Mouse (Mus musculus) frontal cortex, postnatal 25 days (tissue): ENCODE results near the gene Emilin3.
"Not testable (repeated sequence)": the region's sequence is repeated elsewhere in the genome, so short reads cannot be mapped to it uniquely, and the experiment has no call there.

ENCODE experiments used
- DNase-seq, 2 experiments: peaks; one replicate each; pipeline ENCODE4 v3.0.0; 2022; ENCODE audit warnings: low spot score in 2 of 2

Gene Emilin3

DNA sequence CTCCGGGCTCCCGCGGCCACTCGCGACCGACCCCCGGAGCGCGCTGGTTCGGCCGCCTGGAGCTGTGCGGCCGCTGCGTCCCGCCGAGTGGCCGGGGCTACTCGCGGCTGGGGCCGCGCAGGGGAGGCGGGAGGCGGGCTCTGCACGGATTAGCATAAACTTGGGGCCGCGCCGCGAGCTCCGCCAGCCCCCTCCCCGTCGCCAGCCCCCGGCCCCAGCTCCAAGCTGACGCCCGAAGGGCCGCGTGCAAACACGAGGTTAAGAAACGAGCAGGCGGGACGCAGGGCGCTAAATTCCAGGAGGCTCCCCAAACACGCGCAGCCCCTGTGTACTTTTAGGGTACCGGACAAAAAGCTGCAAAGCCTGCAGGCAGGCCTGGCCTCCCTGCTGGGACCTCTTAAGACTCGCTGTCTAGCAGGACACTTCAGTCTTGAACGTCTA, at the start of gene Emilin3:
TSS of gene Emilin3 (minus strand) at position 98 of the 441 bp plus-strand sequence.
- no peak for DNase-seq

DNA sequence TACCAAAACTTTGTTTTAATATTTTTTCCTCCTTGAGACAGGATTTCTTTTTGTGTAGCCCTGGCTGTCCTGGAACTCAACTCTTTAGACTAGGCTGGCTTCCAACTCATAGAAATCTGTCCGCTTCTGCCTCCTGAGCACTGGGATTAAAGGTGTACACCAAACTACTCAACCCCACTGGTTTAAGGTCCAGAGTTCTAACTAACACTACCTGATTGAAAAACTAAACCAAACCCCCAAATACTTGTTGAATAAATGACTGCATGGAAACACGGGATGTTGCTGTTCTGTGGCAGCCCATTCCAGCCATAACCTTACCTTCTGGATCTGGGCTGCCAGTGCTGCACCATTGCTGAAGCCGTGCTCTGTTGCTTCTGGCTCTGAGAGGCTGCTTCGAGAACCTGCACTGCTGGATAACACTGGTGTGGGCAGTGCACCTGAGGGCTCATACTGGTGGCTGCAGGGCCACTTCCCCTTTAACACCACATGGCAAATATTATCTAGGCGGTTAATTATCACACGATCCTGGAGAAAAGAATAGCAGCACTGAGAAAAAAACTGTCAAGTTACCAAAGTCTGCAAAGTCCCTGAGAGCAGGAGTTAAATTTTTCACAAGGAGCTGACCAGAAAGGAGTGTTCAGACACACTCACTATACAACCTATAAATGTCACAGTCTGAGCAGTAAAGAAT, 49.0 kb upstream of the Emilin3 start:
- DNase-seq = no peak

DNA sequence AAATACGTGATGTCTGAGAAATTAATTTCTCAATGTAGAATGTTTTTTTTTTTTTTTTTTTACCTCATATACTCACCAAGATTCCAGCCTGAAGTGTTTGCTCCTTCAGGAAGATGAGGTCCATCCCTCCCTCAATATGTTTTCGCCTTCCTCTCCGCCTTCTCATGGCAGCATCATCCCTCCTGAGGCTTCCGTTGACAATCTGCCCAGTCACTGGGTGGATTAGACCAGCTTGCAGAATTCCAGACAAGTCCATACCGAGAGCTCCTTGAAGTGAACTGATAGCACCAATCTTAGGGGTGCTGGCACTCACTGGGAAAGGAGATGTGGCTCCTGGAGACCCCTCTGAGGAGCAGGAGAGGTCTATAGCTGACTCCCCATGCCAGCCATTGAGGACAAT, 47.8 kb upstream of the Emilin3 start:
- DNase-seq = no peak

DNA sequence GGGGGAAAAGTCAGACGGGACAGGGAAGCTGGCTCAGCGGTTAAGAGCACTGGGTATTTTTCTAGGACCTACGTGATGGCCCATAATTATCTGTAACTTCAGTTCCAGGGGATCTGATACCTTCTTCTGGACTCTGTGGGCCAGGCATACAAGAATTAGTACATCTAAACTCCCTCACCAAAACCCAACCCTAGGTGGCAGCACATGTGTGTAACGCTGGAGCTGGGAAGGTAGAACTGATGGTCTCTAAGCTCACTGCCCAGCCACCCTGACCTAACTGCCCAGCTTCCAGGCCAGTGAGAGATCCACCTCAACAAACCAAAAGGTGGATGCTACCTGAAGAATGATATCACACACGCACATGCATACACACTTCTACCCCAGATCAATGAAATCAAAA, 46.6 kb upstream of the Emilin3 start:
- DNase-seq = no peak

DNA sequence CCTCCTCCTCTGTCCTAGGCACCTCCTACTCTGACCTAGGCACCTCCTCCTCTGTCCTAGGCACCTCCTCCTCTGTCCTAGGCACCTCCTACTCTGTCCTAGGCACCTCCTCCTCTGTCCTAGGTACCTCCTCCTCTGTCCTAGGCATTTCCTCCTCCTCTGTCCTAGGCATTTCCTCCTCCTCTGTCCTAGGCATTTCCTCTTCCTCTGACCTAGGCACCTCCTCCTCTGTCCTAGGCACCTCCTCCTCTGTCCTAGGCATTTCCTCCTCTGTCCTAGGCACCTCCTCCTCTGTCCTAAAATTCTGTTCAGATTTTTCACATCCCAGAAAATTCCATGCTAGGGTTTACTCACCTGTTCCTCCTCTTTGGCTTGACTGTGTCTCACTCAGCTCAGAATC, 45.7 kb upstream of the Emilin3 start:
- DNase-seq = not testable (repeated sequence)

DNA sequence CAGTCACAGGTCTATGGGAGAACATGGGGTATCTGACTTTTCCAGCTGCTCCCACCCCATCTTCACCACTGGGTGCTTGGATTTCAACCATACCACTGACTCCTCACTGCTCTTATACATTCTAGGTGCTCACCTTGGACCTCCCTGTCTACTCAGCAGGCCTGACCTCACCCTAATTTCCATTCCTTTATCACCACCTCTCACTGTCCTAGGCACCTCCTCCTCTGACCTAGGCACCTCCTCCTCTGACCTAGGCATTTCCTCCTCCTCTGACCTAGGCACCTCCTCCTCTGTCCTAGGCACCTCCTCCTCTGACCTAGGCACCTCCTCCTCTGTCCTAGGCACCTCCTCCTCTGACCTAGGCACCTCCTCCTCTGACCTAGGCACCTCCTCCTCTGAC, 45.2 kb upstream of the Emilin3 start:
- not testable (repeated sequence) for DNase-seq

DNA sequence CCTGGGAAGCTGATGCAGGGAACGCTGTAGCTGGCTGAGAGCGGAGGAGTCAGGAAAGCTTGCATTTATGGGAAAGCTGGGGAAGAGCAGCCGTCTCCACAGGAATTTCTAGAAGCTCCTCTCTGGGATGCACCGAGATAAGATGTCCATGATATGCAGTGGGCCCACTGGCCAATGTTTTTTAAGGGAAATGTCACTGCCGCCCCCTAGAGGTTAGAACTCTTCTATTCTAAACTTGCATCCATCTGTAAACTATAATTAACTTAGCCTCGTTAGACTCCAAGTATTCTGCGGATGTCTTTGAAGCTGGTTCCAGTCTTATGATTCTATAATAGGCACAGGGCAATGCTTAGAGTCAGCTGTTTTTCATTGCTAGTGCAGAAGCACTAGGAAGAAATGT, 43.2 kb upstream of the Emilin3 start:
- DNase-seq = peak in 1 of 2 experiments; percentile 45

DNA sequence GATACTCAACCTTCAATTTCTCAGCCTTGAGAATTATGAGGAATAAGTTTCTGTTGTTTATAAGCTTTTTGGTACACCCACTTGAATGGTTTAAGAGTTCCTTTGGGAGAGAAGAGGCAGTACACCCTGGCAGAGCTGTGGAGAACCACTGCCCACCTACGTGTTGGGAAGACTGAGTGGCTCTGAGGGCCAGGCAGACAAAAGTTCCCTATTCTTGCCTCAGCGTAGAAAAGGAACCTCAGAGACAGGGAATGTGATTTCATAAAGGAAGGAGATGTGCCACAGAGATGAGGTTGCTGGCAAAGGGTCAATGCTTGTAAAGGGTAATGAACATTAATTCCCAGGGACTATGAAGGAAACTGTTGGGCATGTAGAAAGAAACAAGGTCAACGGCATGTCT, 42.4 kb upstream of the Emilin3 start:
- DNase-seq = no peak

DNA sequence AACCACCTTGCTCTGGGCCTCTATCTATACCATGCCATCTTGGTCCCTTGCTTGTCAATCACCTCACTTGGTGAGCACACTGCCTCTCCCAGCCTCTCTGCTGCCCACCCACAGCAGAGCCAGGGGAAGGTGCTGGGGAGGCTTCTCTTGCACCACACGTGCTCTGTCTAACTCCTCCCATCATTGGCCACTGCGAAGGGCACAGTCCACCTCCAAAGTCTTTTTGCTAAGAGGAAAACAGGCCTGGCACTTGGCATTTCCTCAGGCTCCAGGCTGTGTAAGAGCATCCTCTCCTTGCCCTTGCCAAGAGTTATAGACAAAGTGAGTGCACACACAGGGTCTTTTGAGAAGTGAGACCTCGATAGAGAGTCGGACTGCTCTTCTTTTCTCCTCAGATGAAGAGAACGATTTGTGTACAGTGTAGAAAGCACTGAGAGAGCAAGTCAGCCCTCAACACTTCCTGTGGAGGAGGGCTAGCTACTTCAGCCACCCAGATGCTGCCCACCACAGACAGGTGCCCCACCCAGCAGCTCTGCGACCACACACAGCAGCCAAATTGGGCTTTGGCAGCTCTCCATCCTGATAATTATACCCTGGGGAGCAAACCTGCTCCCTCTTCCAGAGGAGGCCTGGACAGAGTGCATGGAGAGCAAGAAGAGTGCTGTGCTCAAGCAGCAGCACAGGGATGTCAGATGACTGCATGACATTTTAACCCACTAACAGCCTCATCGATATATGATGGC, 41.2 kb upstream of the Emilin3 start:
- DNase-seq = no peak

DNA sequence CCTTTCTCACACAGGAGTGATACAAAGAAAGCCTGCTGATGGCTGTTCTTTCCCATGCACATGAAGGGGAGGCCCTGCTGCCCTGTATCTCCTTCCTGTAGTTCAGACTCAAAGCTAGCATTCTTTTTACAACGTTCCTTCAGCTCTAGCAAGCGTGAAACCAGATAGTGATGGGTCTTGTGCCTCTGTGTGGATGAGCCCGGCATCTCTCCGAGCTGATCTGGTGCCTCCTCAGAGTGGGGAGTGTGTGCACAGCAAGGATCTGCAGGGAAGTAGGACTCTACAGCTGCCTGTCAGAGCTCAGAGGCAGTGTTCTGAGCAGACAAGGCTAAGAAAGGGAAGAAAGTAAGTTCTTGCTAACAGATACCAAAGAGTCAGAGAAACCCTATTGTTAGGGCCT, 39.5 kb upstream of the Emilin3 start:
- no peak for DNase-seq

DNA sequence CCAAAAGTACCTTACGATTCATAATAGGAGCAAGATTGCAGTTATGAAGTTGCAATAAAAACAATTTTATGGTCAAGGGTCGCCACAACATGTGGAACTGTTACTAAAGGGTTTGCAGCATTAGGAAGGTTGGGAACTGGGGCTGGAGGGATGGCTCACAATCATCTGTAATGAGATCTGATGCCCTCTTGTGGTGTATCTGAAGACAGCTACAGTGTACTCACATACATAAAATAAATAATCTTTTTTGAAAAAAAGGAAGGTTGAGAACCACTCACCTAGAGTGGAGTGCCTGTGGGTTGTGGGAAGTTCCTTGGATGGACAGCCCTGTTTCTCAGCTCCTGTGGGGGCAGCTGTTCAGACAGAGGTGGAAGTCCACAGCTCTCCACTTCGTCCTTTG, 30.3 kb upstream of the Emilin3 start:
- no peak for DNase-seq

DNA sequence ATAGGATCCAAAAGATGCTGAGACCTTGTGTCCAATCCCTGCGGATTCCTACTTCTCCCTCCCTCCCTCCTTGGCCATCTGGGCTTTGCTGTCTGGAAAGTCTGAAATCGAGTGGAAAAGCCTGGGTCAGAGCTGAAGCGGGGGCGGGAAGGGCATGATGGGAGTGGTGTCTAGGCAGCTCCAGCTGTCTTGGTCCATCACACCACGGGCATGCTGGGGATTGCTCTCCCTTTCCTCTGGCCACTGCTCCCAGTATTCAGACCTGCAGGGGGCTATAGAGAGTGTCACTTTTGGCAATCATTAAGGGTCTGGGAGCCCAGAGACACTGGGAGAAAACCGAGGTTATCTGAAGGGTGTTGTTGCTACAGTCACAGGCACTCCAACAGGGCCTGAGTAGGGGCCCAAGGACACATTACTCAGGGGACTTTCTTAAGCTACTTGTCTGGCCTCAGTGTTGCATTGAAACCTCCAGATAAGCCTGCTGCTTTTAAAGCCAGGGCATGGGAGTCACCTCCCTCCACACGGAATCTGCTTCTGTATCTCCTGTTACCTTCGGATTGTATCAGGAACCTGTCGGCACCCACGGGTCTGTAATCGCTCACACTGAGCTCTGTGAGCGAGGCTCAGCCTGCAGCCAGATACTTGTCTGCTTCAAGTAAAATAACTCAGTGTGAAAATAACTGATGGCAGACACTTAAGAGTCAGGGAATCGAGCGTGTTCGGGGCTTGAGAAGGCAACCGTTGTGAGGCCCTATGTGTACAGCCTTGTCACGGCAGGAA, 29.0 kb upstream of the Emilin3 start:
- no peak for DNase-seq

DNA sequence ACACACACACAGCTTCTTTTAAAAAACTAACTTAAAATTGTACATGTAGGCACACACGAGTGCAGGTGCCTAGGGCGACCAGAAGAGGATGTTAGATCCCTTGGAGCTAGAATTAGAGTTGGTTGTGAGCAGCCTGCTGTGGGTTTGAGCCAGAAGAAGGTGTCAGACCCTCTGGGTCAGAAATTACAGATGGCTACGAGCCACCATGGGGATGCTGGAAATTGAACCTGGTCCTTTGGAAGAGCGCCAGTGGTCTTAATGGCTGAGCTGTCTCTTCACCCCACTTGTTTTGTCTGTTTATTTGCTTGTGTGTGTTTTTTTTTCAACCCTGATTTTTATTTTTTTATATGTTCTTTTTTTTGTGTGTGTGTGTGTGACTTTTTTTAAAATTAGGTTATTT, 22.3 kb upstream of the Emilin3 start:
- DNase-seq = no peak

DNA sequence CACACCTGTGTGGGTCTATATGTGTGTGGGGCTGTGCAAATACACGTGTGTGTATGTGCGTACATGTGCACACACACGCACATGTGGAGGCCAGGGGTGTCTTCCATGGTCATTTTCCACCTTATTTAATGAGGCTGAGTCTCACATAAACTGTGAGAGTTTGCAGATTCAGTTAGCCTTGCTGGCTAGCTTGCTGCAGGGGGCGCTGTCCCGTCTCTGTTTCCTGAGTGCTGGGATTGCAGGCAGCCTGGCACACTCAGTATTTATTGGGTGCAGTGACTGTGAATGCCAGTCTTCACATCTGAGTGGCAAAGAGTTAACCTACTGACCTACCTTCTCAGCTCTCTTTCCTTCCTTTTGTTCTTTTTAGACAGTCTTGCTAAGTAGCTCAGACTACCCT, 21.8 kb upstream of the Emilin3 start:
- DNase-seq = no peak

DNA sequence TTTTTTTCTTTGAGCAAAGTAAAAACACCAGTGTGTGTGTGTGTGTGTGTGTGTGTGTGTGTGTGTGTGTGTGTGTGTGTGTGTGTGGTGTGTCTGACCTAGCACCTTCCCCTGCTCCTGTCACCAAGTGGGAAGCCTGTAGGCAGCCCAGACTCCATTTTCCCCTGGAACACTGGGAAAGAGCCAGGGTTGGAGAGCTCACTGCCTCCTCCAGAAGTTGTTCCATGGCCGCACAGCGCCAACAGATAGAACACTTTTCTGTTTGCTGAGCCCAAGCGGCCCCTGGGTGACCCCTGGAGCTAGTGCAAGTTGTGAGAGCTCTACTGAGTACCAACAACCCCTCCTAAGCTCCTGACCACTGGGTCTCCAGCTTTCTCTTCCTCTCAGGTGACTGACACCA, 20.9 kb upstream of the Emilin3 start:
- no peak for DNase-seq

DNA sequence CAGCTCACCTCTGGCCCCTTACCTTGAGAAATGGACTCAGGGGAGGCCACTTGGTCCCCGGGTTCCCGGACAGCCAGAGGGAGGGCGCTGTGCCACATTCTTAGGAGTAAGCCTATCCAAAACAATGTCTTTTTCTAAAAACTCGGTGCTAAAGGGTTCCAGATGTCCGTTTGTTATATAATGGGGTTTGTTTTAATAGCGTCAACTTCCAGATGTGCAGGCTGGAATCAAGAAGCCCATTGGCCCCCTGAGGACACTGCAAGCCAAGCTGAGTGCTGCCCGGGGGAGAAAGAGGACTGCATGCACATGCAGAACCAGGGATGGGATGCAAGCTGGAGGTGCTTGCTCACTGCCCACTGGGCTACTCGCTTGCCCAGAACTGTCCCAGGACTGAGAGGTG, 20.2 kb upstream of the Emilin3 start:
- no peak for DNase-seq

DNA sequence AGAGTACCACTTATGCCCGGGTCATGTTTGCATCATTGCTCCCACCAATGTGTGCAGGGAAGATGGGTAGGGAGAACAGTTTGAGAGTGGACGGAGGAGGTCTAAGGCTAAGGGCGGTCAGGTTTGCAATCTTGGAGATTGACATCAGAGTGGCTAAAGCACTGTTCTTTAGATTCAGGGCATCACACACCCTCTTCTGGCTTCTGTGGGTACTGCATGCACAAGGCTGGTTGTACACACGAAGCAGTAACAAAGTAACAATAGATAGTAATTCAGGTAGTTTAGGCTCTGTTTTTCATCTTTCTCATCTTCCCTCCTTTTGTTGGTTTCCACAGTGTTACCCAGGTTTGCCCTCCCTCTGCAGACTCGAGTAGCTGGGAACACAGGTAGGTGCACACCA, 19.2 kb upstream of the Emilin3 start:
- no peak for DNase-seq

DNA sequence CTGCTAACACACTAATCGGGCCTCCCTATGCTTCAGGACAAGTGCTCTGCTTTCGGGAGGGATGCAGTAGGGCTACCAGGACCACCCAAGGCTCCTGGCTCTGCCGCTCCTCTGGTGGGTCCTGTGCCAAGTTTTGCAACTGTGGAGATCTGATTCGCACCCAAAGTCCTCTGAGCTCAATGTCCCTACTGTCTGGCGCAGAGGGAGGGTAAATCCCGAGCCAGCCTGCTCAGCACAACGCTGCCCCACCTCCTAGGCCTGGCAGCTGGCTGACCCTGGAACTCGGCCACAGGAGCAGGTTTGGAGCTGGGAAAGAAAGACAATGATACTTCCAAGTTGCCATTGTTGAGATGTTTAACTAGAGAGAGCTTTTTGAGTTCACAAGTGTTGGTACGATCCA, 13.1 kb upstream of the Emilin3 start:
- no peak for DNase-seq

DNA sequence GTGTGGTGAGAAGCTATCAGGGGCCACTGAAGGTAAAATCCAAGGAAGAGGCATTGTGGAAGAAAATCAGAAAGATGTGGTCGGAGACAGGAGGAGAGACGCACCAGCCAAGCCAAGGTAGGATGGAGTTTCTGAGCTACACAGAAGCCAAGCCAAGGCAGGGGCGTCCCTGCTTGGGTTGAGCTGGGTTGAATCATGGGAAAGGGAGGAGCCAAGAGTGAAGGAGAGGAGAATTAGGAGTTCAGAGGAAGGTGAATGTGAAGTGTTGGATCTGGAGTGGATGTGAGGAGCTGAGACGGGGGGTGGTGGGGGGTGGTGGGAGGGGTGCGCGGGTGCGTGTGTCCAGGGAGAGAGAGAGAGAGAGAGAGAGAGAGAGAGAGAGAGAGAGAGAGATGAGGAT, 9.2 kb upstream of the Emilin3 start:
- no peak for DNase-seq

DNA sequence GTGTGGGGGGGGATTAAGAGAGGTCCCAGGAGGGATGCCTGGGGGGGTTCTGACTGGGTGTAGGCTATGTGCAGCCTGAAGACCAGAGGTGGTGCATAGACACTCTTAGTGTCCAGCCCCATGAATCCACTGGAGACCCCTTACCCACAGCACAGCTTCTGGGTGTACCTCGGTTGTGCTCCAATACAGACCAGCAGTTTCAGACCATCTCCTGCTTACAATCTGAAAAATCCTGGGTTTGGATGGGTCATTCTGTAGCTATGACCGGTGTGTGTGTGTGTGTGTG, 6.7 kb upstream of the Emilin3 start:
- no peak for DNase-seq

DNA sequence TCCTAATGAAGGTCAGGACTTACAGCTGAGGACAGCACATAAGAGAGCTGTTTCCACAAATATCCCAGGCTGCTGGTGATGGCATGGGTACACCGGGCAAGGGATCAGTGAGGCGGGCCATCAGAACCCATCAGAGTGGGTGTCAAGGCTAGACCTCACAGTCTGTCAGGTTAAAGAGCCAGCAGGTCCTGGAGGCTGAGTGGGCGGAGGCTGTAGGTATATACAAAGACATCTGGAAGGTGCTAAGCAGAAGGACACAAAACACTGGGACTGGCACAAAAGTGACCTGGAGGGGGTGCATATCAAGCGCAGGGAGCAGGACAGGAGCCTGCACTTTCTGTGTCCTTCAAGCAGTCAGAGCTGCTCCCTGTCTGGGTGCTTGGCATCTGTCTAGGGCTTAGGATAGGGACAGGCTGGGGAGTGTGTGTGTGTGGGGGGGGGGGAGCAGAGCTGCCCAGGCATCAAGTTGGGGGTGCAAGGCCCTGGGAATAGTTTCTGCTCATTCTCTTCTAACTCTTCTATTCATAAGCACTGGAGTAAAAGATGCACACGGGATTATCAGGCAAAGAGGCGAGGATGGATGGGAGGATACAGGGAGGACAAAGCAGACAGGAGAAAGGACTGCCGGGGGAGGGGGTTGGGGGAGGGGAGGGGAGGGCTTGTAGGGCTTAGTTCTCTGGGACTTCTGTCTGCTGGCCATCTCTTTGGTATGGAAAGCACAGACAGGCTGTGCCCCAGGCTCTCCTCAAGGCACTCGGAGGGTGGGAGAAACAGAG, 6.2 kb upstream of the Emilin3 start:
- DNase-seq = no peak

DNA sequence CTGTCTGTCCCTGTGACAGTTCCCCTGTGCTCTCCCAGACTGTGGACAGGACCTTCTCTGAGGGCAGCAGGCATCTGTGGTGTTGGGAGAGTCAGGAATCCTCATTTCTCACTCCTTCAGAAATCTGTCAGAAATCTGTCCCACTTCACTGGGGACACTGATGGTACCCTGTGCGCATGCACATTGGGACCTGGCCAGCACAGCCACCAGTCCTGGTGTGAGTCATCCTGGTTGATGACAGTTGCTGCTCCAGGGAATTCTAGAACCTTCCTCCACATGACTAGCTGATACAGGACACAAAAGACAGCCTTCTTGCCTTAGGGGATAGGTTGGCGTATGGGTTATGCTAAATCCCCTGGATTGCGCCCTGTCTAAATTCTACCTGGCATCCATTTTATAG, 5.2 kb upstream of the Emilin3 start:
- no peak for DNase-seq
